Mouse (Mus musculus) CH12.LX (cell line): ENCODE measurements around the gene Asb11. TPM values are rescaled to one million over a fixed set of nuclear protein-coding genes. Genes with fewer than 3 reads are reported as not detected.
A peak's percentile ranks its signal among the peaks of the same experiment; 100 is the strongest.

Experiments used
- DNase-seq: peaks from one replicate; pipeline ENCODE4 v3.0.0-alpha.2; 2013; ENCODE audit errors: extremely low read depth
- H3K27ac ChIP-seq: 2 replicates; pipeline ENCODE4 v1.5.1; 2012; ENCODE audit warnings: low read depth, mild to moderate bottlenecking, control low read depth, moderate library complexity; ENCODE audit not compliant: insufficient read depth
- H3K27me3 ChIP-seq: replicated peaks from 2 replicates; pipeline ENCODE3; 2012; ENCODE audit warnings: inconsistent platforms
- H3K36me3 ChIP-seq, 2 experiments: replicated peaks in 1 of 2; 2 replicates each; pipeline versions ENCODE3 to v1.6.1; 2012; ENCODE audit warnings: inconsistent platforms in 1 of 2, low read length in 1 of 2, mild to moderate bottlenecking in 1 of 2, mixed read lengths in 1 of 2, moderate library complexity in 1 of 2; ENCODE audit not compliant: control insufficient read depth in 1 of 2, insufficient read depth in 1 of 2
- H3K4me1 ChIP-seq, 2 experiments: 2 replicates each; pipeline ENCODE4 v1.6.1; 2012; ENCODE audit warnings: inconsistent platforms in 1 of 2, moderate library complexity in 1 of 2; ENCODE audit not compliant: insufficient read depth in 2 of 2, control insufficient read depth in 1 of 2
- H3K4me2 ChIP-seq: 2 replicates; pipeline ENCODE4 v1.6.1; 2012; ENCODE audit warnings: low read depth, mild to moderate bottlenecking, control low read depth; ENCODE audit not compliant: poor library complexity, insufficient read depth, severe bottlenecking
- H3K4me3 ChIP-seq, 3 experiments: fragments of 150-350 bp in 1 of 3; sonication (generic) in 1 of 3; replicated peaks in 1 of 3; 2 replicates each; pipeline versions ENCODE3 to v1.5.1; 2011 to 2012; ENCODE audit warnings: low read depth in 2 of 3, low read length in 2 of 3, mild to moderate bottlenecking in 2 of 3, moderate library complexity in 2 of 3, control low read depth in 1 of 3, improper control_type of control experiment in 1 of 3, inconsistent platforms in 1 of 3, mixed read lengths in 1 of 3; ENCODE audit not compliant: poor library complexity in 1 of 3
- H3K79me2 ChIP-seq: replicated peaks from 2 replicates; pipeline ENCODE4 v1.6.1; 2012; ENCODE audit warnings: mild to moderate bottlenecking, moderate library complexity; ENCODE audit not compliant: control insufficient read depth, poor library complexity, insufficient read depth, severe bottlenecking; ENCODE audit errors: extremely low read depth
- H3K9ac ChIP-seq: 2 replicates; pipeline ENCODE4 v1.6.1; 2012; ENCODE audit warnings: low read depth, mild to moderate bottlenecking, control low read depth, moderate library complexity; ENCODE audit not compliant: insufficient read depth
- H3K9me3 ChIP-seq: replicated peaks from 2 replicates; pipeline ENCODE3; 2012; ENCODE audit warnings: low read length, inconsistent platforms, mixed read lengths
- BHLHE40 ChIP-seq: IDR thresholded peaks from 2 replicates; pipeline ENCODE4 v1.6.1; 2011; ENCODE audit warnings: mild to moderate bottlenecking, low read depth, low read length, improper control_type of control experiment
- CHD1 ChIP-seq: IDR thresholded peaks from 2 replicates; pipeline ENCODE4 v1.6.1; 2012; ENCODE audit warnings: low read depth, low read length, improper control_type of control experiment, inconsistent platforms
- CTCF ChIP-seq, 2 experiments: IDR thresholded peaks in 1 of 2; conservative IDR thresholded peaks in 1 of 2; 2 replicates each; pipeline ENCODE4 v1.5.1; 2011 to 2012; ENCODE audit warnings: low read depth in 2 of 2, low read length in 2 of 2, improper control_type of control experiment in 1 of 2, inconsistent platforms in 1 of 2, mild to moderate bottlenecking in 1 of 2, moderate library complexity in 1 of 2
- E2F4 ChIP-seq: IDR thresholded peaks from 2 replicates; pipeline ENCODE4 v1.6.1; 2011; ENCODE audit warnings: low read depth, low read length, improper control_type of control experiment; ENCODE audit not compliant: insufficient replicate concordance
- ELF1 ChIP-seq: IDR thresholded peaks from 2 replicates; pipeline ENCODE4 v1.6.1; 2014; ENCODE audit warnings: low read depth, mild to moderate bottlenecking, inconsistent platforms, low read length, improper control_type of control experiment
- EP300 ChIP-seq: IDR thresholded peaks from 2 replicates; pipeline ENCODE4 v1.6.1; 2011; ENCODE audit warnings: low read length, improper control_type of control experiment
- ETS1 ChIP-seq: conservative IDR thresholded peaks from 2 replicates; pipeline ENCODE4 v1.6.1; 2012; ENCODE audit warnings: low read depth, mild to moderate bottlenecking, inconsistent platforms, low read length, improper control_type of control experiment, moderate library complexity
- GABPA ChIP-seq: IDR thresholded peaks from 2 replicates; pipeline ENCODE4 v1.6.1; 2012; ENCODE audit warnings: low read depth, low read length, improper control_type of control experiment, inconsistent platforms; ENCODE audit not compliant: insufficient replicate concordance
- HCFC1 ChIP-seq: IDR thresholded peaks from 2 replicates; pipeline ENCODE4 v1.6.1; 2012; ENCODE audit warnings: low read depth, mild to moderate bottlenecking, inconsistent platforms, low read length, improper control_type of control experiment
- IRF4 ChIP-seq: IDR thresholded peaks from 2 replicates; pipeline ENCODE4 v1.6.1; 2014; ENCODE audit warnings: low read depth, mild to moderate bottlenecking, inconsistent platforms, low read length, improper control_type of control experiment
- JUND ChIP-seq: conservative IDR thresholded peaks from 2 replicates; pipeline ENCODE4 v1.6.1; 2011; ENCODE audit warnings: low read depth, low read length, improper control_type of control experiment
- KAT2A ChIP-seq: IDR thresholded peaks from 2 replicates; pipeline ENCODE4 v1.6.1; 2012; ENCODE audit warnings: low read length, improper control_type of control experiment, inconsistent platforms; ENCODE audit not compliant: insufficient replicate concordance
- MAFK ChIP-seq: IDR thresholded peaks from 2 replicates; pipeline ENCODE4 v1.6.1; 2011; ENCODE audit warnings: low read length, improper control_type of control experiment; ENCODE audit not compliant: insufficient replicate concordance
- MAX ChIP-seq: IDR thresholded peaks from 2 replicates; pipeline ENCODE4 v1.6.1; 2011; ENCODE audit warnings: low read length, improper control_type of control experiment
- MAZ ChIP-seq: IDR thresholded peaks from 2 replicates; pipeline ENCODE4 v1.6.1; 2012; ENCODE audit warnings: low read depth, mild to moderate bottlenecking, inconsistent platforms, low read length, improper control_type of control experiment, moderate library complexity
- MEF2A ChIP-seq: IDR thresholded peaks from 2 replicates; pipeline ENCODE4 v1.6.1; 2014; ENCODE audit warnings: low read depth, mild to moderate bottlenecking, inconsistent platforms, low read length, improper control_type of control experiment, borderline replicate concordance
- MXI1 ChIP-seq: IDR thresholded peaks from 2 replicates; pipeline ENCODE4 v1.6.1; 2011; ENCODE audit warnings: mild to moderate bottlenecking, low read depth, low read length, improper control_type of control experiment
- NRF1 ChIP-seq: IDR thresholded peaks from 2 replicates; pipeline ENCODE4 v1.6.1; 2014; ENCODE audit warnings: low read depth, mild to moderate bottlenecking, inconsistent platforms, low read length, improper control_type of control experiment, moderate library complexity
- PAX5 ChIP-seq: IDR thresholded peaks from 2 replicates; pipeline ENCODE4 v1.6.1; 2012; ENCODE audit warnings: low read length, inconsistent platforms, mixed read lengths
- POLR2A ChIP-seq: IDR thresholded peaks from 2 replicates; pipeline ENCODE4 v1.6.1; 2011; ENCODE audit warnings: low read depth, mild to moderate bottlenecking, improper control_type of control experiment, low read length
- RAD21 ChIP-seq: IDR thresholded peaks from 2 replicates; pipeline ENCODE4 v1.6.1; 2011; ENCODE audit warnings: low read depth, mild to moderate bottlenecking, low read length, improper control_type of control experiment, moderate library complexity
- RCOR1 ChIP-seq: conservative IDR thresholded peaks from 2 replicates; pipeline ENCODE4 v1.6.1; 2012; ENCODE audit warnings: low read depth, mild to moderate bottlenecking, inconsistent platforms, low read length, improper control_type of control experiment
- SIN3A ChIP-seq: IDR thresholded peaks from 2 replicates; pipeline ENCODE4 v1.6.1; 2012; ENCODE audit warnings: low read length, improper control_type of control experiment, inconsistent platforms
- SMC3 ChIP-seq: IDR thresholded peaks from 2 replicates; pipeline ENCODE4 v1.6.1; 2011; ENCODE audit warnings: low read depth, low read length, improper control_type of control experiment
- TBP ChIP-seq: conservative IDR thresholded peaks from 2 replicates; pipeline ENCODE4 v1.6.1; 2011; ENCODE audit warnings: low read depth, low read length, improper control_type of control experiment
- TCF12 ChIP-seq: IDR thresholded peaks from 2 replicates; pipeline ENCODE4 v1.6.1; 2014; ENCODE audit warnings: low read depth, mild to moderate bottlenecking, inconsistent platforms, low read length, improper control_type of control experiment
- UBTF ChIP-seq: IDR thresholded peaks from 2 replicates; pipeline ENCODE4 v1.6.1; 2012; ENCODE audit warnings: low read depth, mild to moderate bottlenecking, inconsistent platforms, low read length, improper control_type of control experiment, moderate library complexity
- USF1 ChIP-seq: IDR thresholded peaks from 2 replicates; pipeline ENCODE4 v1.6.1; 2014; ENCODE audit warnings: low read depth, mild to moderate bottlenecking, inconsistent platforms, low read length, improper control_type of control experiment
- ZC3H11A ChIP-seq: IDR thresholded peaks from 2 replicates; pipeline ENCODE4 v1.6.1; 2012; ENCODE audit warnings: low read depth, mild to moderate bottlenecking, inconsistent platforms, low read length, improper control_type of control experiment
- ZKSCAN1 ChIP-seq: IDR thresholded peaks from 2 replicates; pipeline ENCODE4 v1.6.1; 2012; ENCODE audit warnings: low read depth, inconsistent platforms, low read length, improper control_type of control experiment, borderline replicate concordance
- ZMIZ1 ChIP-seq: IDR thresholded peaks from 2 replicates; pipeline ENCODE4 v1.6.1; 2012; ENCODE audit warnings: low read depth, mild to moderate bottlenecking, inconsistent platforms, low read length, improper control_type of control experiment
- ZNF384 ChIP-seq: IDR thresholded peaks from 2 replicates; pipeline ENCODE4 v1.6.1; 2012; ENCODE audit warnings: low read depth, low read length, improper control_type of control experiment, inconsistent platforms
- dilution Hi-C: fragments of 300-500 bp; cut with MboI; formaldehyde crosslinking; loops from 2 replicates; pipeline ENCODE4 v1.14.3; 2020; ENCODE audit warnings: low sequenced_read_pairs; ENCODE audit not compliant: extremely low pct_unique_long_range_greater_than_20kb, extremely low pct_ligation_motif_present
- in situ Hi-C: fragments of 300-500 bp; cut with MboI; formaldehyde crosslinking; loops from 3 replicates; pipeline ENCODE4 v1.14.3; 2019; ENCODE audit warnings: low sequenced_read_pairs, low pct_ligation_motif_present, low pct_unique_long_range_greater_than_20kb, mixed read lengths
- polyA plus RNA-seq: library from polyadenylated mRNA; unstranded; fragments of >175 nt; gene quantifications from 2 replicates; pipeline ENCODE4 v1.2.1, GENCODE M21; 2012; ENCODE audit warnings: low read depth; ENCODE audit not compliant: insufficient read length
- total RNA-seq, 2 experiments: library from RNA; depleted of rRNA; stranded (reverse); fragments of 300-350 nt in 1 of 2; fragments of >200 nt in 1 of 2; gene quantifications; 2 replicates each; pipeline ENCODE4 v1.2.3; 2012 to 2014

Asb11 gene
- total and polyA plus RNA-seq, 3 experiments: not detected

- TF ChIP-seq MXI1 (no peak), UBTF (no peak), PAX5 (no peak), CHD1 (no peak), ETS1 (no peak), ZKSCAN1 (no peak), USF1 (no peak), ZC3H11A (no peak), MAZ (no peak), MEF2A (no peak), IRF4 (no peak), ZNF384 (no peak), ZMIZ1 (no peak), TBP (no peak), MAX (no peak), NRF1 (no peak), RAD21 (no peak), JUND (no peak), MAFK (no peak), EP300 (no peak)
- dilution Hi-C loops (no loop called here), in situ Hi-C loops (no loop called here)
Observed at GRCm38 (mm10) chrX:164418008-164418407, 18.8 kb upstream of the Asb11 start.

GRCm38 (mm10) chrX:164419471-164419939 lies 17.3 kb upstream of the Asb11 start, which contains the start of gene Piga:
Piga (plus strand) TSS chrX:164419787.
- Histone ChIP-seq H3K79me2 (peaks cover 10% of the 10 kb centered on the region; the same call in 1 of the 2 replicates), H3K9ac (peak within 1 kb of the TSS; percentile 92), H3K4me1 (peaks cover 0 to 15% of the 10 kb centered on the region in 2 experiments; a peak in 1 of 4 replicates), H3K27ac (no peak within 1 kb of the TSS), H3K27me3 (no peaks in the 10 kb centered on the region), H3K4me3 (peak within 1 kb of the TSS; percentile 68 to 77 (median 77)), H3K4me2 (peak within 1 kb of the TSS; percentile 62; the same call in 1 of the 2 replicates), H3K36me3 (peaks cover 7 to 16% of the 10 kb centered on the region in 2 experiments), H3K9me3 (no peaks in the 10 kb centered on the region)
- peak; percentile 93 for DNase-seq
- in situ Hi-C loops (no loop called here), dilution Hi-C loops (no loop called here)
- TF ChIP-seq TBP (no peak), MAZ (no peak), GABPA (no peak), CTCF (conservative IDR thresholded peaks at IDR 0.05 in 1 of 2, IDR thresholded peaks at IDR 0.05 in 1 of 2; ENCODE audit: low read depth in 2 of 2, low read length in 2 of 2) (no peak), JUND (no peak), RCOR1 (no peak), MAFK (no peak), SMC3 (no peak), EP300 (no peak), CHD1 (no peak), ELF1 (peak; percentile 78), SIN3A (peak; percentile 53; the same call in 1 of the 2 replicates), ZC3H11A (no peak), KAT2A (no peak), POLR2A (peak; percentile 80), MAX (no peak), BHLHE40 (no peak), PAX5 (no peak), MEF2A (no peak), NRF1 (peak; percentile 52), ZNF384 (no peak), ZKSCAN1 (no peak), HCFC1 (peak; percentile 69), TCF12 (no peak), E2F4 (no peak)

More at GRCm38 (mm10) chrX:164418008-164418407, 18.8 kb upstream of the Asb11 start:
- Histone ChIP-seq H3K4me3 (no peak overlapping the region), H3K27ac (no peak overlapping the region), H3K79me2 (peaks cover 10% of the 10 kb centered on the region; the same call in 1 of the 2 replicates), H3K4me1 (peaks cover 0 to 15% of the 10 kb centered on the region in 2 experiments; a peak in 1 of 4 replicates), H3K27me3 (no peaks in the 10 kb centered on the region), H3K9ac (no peak overlapping the region), H3K9me3 (no peaks in the 10 kb centered on the region), H3K4me2 (no peak overlapping the region), H3K36me3 (peaks cover 6 to 7% of the 10 kb centered on the region in 2 experiments)
- no peak for DNase-seq
